Mouse (Mus musculus) MEL (cell line): ENCODE measurements around the gene Fmnl2. TPM values are rescaled to one million over a fixed set of nuclear protein-coding genes. Genes with fewer than 3 reads are reported as not detected.

Source experiments
- DNase-seq: peaks from one replicate; pipeline ENCODE4 v3.0.0; 2011; ENCODE audit warnings: low read depth, low spot score
- H3K27ac ChIP-seq: 2 replicates; pipeline ENCODE4 v1.5.1; 2012; ENCODE audit warnings: low read depth, mild to moderate bottlenecking, control low read depth, low read length, moderate library complexity; ENCODE audit not compliant: control insufficient read depth
- H3K27me3 ChIP-seq, 2 experiments: fragments of 150-350 bp in 1 of 2; sonication (generic) in 1 of 2; 2 replicates each; pipeline ENCODE4 v1.6.1; 2012; ENCODE audit warnings: low read length in 2 of 2, mild to moderate bottlenecking in 2 of 2, improper control_type of control experiment in 1 of 2, moderate library complexity in 1 of 2; ENCODE audit not compliant: insufficient read depth in 2 of 2, control insufficient read depth in 1 of 2
- H3K36me3 ChIP-seq, 2 experiments: 2 replicates each; pipeline ENCODE4 v1.6.1; 2012 to 2014; ENCODE audit warnings: low read length in 2 of 2, improper control_type of control experiment in 1 of 2, inconsistent platforms in 1 of 2, mild to moderate bottlenecking in 1 of 2; ENCODE audit not compliant: insufficient read depth in 2 of 2, control insufficient read depth in 1 of 2
- H3K4me1 ChIP-seq, 2 experiments: fragments of 150-350 bp in 1 of 2; sonication (generic) in 1 of 2; 2 replicates each; pipeline ENCODE4 v1.6.1; 2012; ENCODE audit warnings: low read length in 2 of 2, improper control_type of control experiment in 1 of 2, mild to moderate bottlenecking in 1 of 2; ENCODE audit not compliant: insufficient read depth in 2 of 2, control insufficient read depth in 1 of 2
- H3K4me3 ChIP-seq, 2 experiments: fragments of 150-350 bp in 1 of 2; sonication (generic) in 1 of 2; 2 replicates each; pipeline ENCODE4 v1.5.1; 2012; ENCODE audit warnings: low read depth in 2 of 2, low read length in 2 of 2, mild to moderate bottlenecking in 2 of 2, moderate library complexity in 2 of 2, control low read depth in 1 of 2, improper control_type of control experiment in 1 of 2; ENCODE audit not compliant: control insufficient read depth in 1 of 2, insufficient read depth in 1 of 2
- H3K79me2 ChIP-seq: 2 replicates; pipeline ENCODE4 v1.6.1; 2012; ENCODE audit warnings: mild to moderate bottlenecking, low read length, moderate library complexity; ENCODE audit not compliant: control insufficient read depth, poor library complexity, insufficient read depth
- H3K9ac ChIP-seq: 2 replicates; pipeline ENCODE4 v1.6.1; 2012; ENCODE audit warnings: low read depth, mild to moderate bottlenecking, control low read depth, low read length, moderate library complexity; ENCODE audit not compliant: control insufficient read depth, poor library complexity, severe bottlenecking
- H3K9me3 ChIP-seq: fragments of 150-350 bp; sonication (generic); replicated peaks from 2 replicates; pipeline ENCODE4 v1.6.1; 2012; ENCODE audit warnings: mild to moderate bottlenecking, low read length, improper control_type of control experiment, moderate library complexity; ENCODE audit not compliant: insufficient read depth
- BHLHE40 ChIP-seq: IDR thresholded peaks from 2 replicates; pipeline ENCODE4 v1.6.1; 2012; ENCODE audit warnings: low read depth, mild to moderate bottlenecking, inconsistent platforms, low read length, improper control_type of control experiment, borderline replicate concordance
- CHD1 ChIP-seq: IDR thresholded peaks from 2 replicates; pipeline ENCODE4 v1.6.1; 2012; ENCODE audit warnings: low read depth, mild to moderate bottlenecking, inconsistent platforms, low read length, improper control_type of control experiment
- CHD2 ChIP-seq: IDR thresholded peaks from 2 replicates; pipeline ENCODE4 v1.6.1; 2011; ENCODE audit warnings: low read length, improper control_type of control experiment
- CTCF ChIP-seq, 3 experiments: IDR thresholded peaks in 2 of 3; conservative IDR thresholded peaks in 1 of 3; 2 replicates each; pipeline ENCODE4 v1.5.1; 2011 to 2012; ENCODE audit warnings: low read length in 3 of 3, low read depth in 2 of 3, mild to moderate bottlenecking in 2 of 3, improper control_type of control experiment in 1 of 3, inconsistent platforms in 1 of 3, mixed read lengths in 1 of 3, moderate library complexity in 1 of 3; ENCODE audit not compliant: control insufficient read depth in 1 of 3, insufficient read depth in 1 of 3, poor library complexity in 1 of 3, severe bottlenecking in 1 of 3
- ETS1 ChIP-seq: IDR thresholded peaks from 2 replicates; pipeline ENCODE4 v1.6.1; 2012; ENCODE audit warnings: low read depth, mild to moderate bottlenecking, inconsistent platforms, low read length, improper control_type of control experiment, moderate library complexity
- GABPA ChIP-seq: IDR thresholded peaks from 2 replicates; pipeline ENCODE4 v1.6.1; 2012; ENCODE audit warnings: low read depth, mild to moderate bottlenecking, inconsistent platforms, low read length, improper control_type of control experiment, moderate library complexity
- HCFC1 ChIP-seq: IDR thresholded peaks from 2 replicates; pipeline ENCODE4 v1.6.1; 2012; ENCODE audit warnings: low read depth, mild to moderate bottlenecking, inconsistent platforms, low read length, improper control_type of control experiment, moderate library complexity
- JUND ChIP-seq: IDR thresholded peaks from 2 replicates; pipeline ENCODE4 v1.6.1; 2011; ENCODE audit warnings: low read depth, mild to moderate bottlenecking, improper control_type of control experiment, low read length
- KAT2A ChIP-seq: conservative IDR thresholded peaks from 2 replicates; pipeline ENCODE4 v1.6.1; 2012; ENCODE audit warnings: low read depth, low read length, improper control_type of control experiment, inconsistent platforms
- MAZ ChIP-seq: IDR thresholded peaks from 2 replicates; pipeline ENCODE4 v1.6.1; 2012; ENCODE audit warnings: low read depth, mild to moderate bottlenecking, inconsistent platforms, low read length, improper control_type of control experiment
- MYB ChIP-seq: IDR thresholded peaks from 2 replicates; pipeline ENCODE4 v1.6.1; 2011; ENCODE audit warnings: mild to moderate bottlenecking, low read depth, low read length, improper control_type of control experiment
- MYC ChIP-seq: IDR thresholded peaks from 2 replicates; pipeline ENCODE4 v1.6.1; 2011; ENCODE audit warnings: low read depth, mild to moderate bottlenecking, low read length, improper control_type of control experiment, moderate library complexity
- NRF1 ChIP-seq: IDR thresholded peaks from 2 replicates; pipeline ENCODE4 v1.6.1; 2014; ENCODE audit warnings: low read depth, mild to moderate bottlenecking, inconsistent platforms, low read length, improper control_type of control experiment, moderate library complexity; ENCODE audit not compliant: poor library complexity, insufficient read depth, severe bottlenecking
- POLR2AphosphoS2 ChIP-seq: IDR thresholded peaks from 2 replicates; pipeline ENCODE4 v1.6.1; 2011; ENCODE audit warnings: low read length, improper control_type of control experiment
- RCOR1 ChIP-seq: IDR thresholded peaks from 2 replicates; pipeline ENCODE4 v1.6.1; 2012; ENCODE audit warnings: low read depth, mild to moderate bottlenecking, inconsistent platforms, low read length, improper control_type of control experiment
- SIN3A ChIP-seq: IDR thresholded peaks from 2 replicates; pipeline ENCODE4 v1.6.1; 2012; ENCODE audit warnings: low read length, improper control_type of control experiment, inconsistent platforms
- SMC3 ChIP-seq: IDR thresholded peaks from 2 replicates; pipeline ENCODE4 v1.6.1; 2011; ENCODE audit warnings: low read depth, low read length, improper control_type of control experiment
- TCF12 ChIP-seq: IDR thresholded peaks from 2 replicates; pipeline ENCODE4 v1.6.1; 2014; ENCODE audit warnings: low read depth, mild to moderate bottlenecking, inconsistent platforms, low read length, improper control_type of control experiment, moderate library complexity
- USF1 ChIP-seq: IDR thresholded peaks from 2 replicates; pipeline ENCODE4 v1.6.1; 2014; ENCODE audit warnings: low read depth, mild to moderate bottlenecking, inconsistent platforms, low read length, improper control_type of control experiment, moderate library complexity
- polyA plus RNA-seq, 2 experiments: library from polyadenylated mRNA; stranded (reverse) in 1 of 2; unstranded in 1 of 2; fragments of >175 nt in 1 of 2; fragments of >200 nt in 1 of 2; gene quantifications; 2 replicates each; pipeline versions ENCODE4 v1.2.1 to v1.2.4; 2012; ENCODE audit warnings: low replicate concordance in 2 of 2, low read depth in 1 of 2; ENCODE audit not compliant: insufficient read length in 2 of 2, insufficient read depth in 1 of 2, missing spikeins in 1 of 2
- total RNA-seq: library from RNA; depleted of rRNA; stranded (reverse); fragments of 300-350 nt; gene quantifications from 2 replicates; pipeline ENCODE4 v1.2.3, GENCODE M21; 2012

The Fmnl2 gene
- total and polyA plus RNA-seq, 3 experiments: not detected

DNA sequence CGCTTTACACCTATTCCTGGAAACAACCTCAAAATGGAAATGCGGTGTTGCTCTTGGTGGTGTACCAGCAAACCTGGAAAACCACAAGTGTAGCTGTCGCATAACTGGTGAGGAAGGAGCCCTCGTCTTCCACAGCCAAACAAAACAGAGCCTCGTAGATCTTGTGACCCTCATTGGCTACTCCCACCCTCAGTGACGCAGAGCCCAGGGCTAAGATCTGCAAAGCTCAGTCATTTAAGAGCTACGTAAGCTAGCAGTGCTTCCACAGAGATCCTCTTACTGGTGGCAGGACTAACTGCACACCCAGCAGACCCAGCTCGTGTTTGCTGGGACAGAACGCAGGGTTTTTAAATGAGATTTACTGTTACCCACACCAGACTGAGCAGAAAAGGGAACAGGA is 237.4 kb downstream of the Fmnl2 start:
- Histone ChIP-seq H3K9ac (no peak overlapping the region), H3K27ac (no peak overlapping the region), H3K4me1 (no peaks in the 10 kb centered on the region), H3K9me3 (no peaks in the 10 kb centered on the region), H3K79me2 (no peaks in the 10 kb centered on the region), H3K4me3 (no peak overlapping the region), H3K36me3 (no peaks in the 10 kb centered on the region), H3K27me3 (no peaks in the 10 kb centered on the region)
- no peak for DNase-seq
- TF ChIP-seq HCFC1 (no peak), SMC3 (no peak), USF1 (no peak), BHLHE40 (no peak), MYC (no peak), NRF1 (no peak)

DNA sequence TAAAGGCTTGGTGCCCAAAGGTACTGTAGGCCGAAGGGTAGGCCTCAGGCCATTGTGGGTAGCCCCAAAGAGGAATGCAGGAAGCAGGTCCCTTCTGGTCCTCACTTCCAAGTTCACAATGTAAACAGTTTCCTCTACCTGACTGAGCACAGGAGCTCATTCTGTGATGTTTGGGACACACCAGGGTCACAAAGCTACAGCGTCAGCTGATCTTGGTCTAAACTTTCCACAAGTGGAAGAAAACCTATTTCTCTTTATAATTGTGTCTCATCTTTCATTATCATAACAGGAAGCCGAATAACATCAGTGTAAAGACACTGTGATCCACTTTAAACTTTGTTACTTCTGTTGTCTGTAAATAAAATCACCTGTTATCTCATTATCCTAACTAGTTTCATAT is 237.8 kb downstream of the Fmnl2 start:
- H3K27me3 ChIP-seq: no peaks in the 10 kb centered on the region
- no peaks in the 10 kb centered on the region for H3K36me3 ChIP-seq
- no peak for TF ChIP-seq KAT2A
- no peak for TF ChIP-seq GABPA
- no peak for TF ChIP-seq SIN3A
- TF ChIP-seq BHLHE40: no peak
- no peak for TF ChIP-seq RCOR1
- no peak for TF ChIP-seq MAZ
- TF ChIP-seq CTCF (IDR thresholded peaks at IDR 0.05 in 2 of 3, conservative IDR thresholded peaks at IDR 0.05 in 1 of 3; ENCODE audit: control insufficient read depth in 1 of 3, insufficient read depth in 1 of 3, low read depth in 2 of 3, low read length in 3 of 3, poor library complexity in 1 of 3, severe bottlenecking in 1 of 3): no peak
- no peak for TF ChIP-seq CHD1
- no peak for TF ChIP-seq USF1
- no peak for TF ChIP-seq MYC
- no peak for TF ChIP-seq POLR2AphosphoS2
- no peak for TF ChIP-seq MYB
- no peak for TF ChIP-seq ETS1
- no peak for TF ChIP-seq TCF12
- TF ChIP-seq CHD2: no peak
- no peak for TF ChIP-seq JUND
- TF ChIP-seq, all 39 proteins: peak for 0
- no peak overlapping the region for H3K4me3 ChIP-seq
- H3K79me2 ChIP-seq: no peaks in the 10 kb centered on the region
- no peak for DNase-seq
- H3K9ac ChIP-seq: no peak overlapping the region
- H3K9me3 ChIP-seq: no peaks in the 10 kb centered on the region
- no peaks in the 10 kb centered on the region for H3K4me1 ChIP-seq
- no peak overlapping the region for H3K27ac ChIP-seq
